Mouse (Mus musculus) kidney, embryonic 16.5 days (tissue): ENCODE measurements at regions not wholly inside any gene's neighbourhood (a gene's known extent, or its start where the extent isn't known, plus 50 kb on each side); places are given as distances from the start of the nearest gene placed in this dataset.

Source experiments
- ATAC-seq: fragments of 200-750 bp; cut with Nextera tagmentation; 2 replicates; pipeline ENCODE4 v1.8.0; 2017; ENCODE audit warnings: moderate TSS enrichment; ENCODE audit not compliant: low FRiP score, low TSS enrichment
- H3K27ac ChIP-seq: fragments of 300-500 bp; sonication (generic); 2 replicates; pipeline ENCODE4 v1.5.1; 2014; ENCODE audit warnings: low read length
- H3K27me3 ChIP-seq: fragments of 300-500 bp; sonication (generic); 2 replicates; pipeline ENCODE4 v1.6.1; 2014; ENCODE audit warnings: low read length, control low read depth, mixed read lengths; ENCODE audit not compliant: insufficient read depth
- H3K36me3 ChIP-seq: fragments of 300-500 bp; sonication (generic); 2 replicates; pipeline ENCODE4 v1.6.1; 2014; ENCODE audit warnings: low read length, control low read depth, mixed read lengths; ENCODE audit not compliant: insufficient read depth
- H3K4me1 ChIP-seq: fragments of 300-500 bp; sonication (generic); 2 replicates; pipeline ENCODE4 v1.6.1; 2014; ENCODE audit warnings: low read length, control low read depth, mixed read lengths; ENCODE audit not compliant: insufficient read depth
- H3K4me2 ChIP-seq: fragments of 300-500 bp; sonication (generic); replicated peaks from 2 replicates; pipeline ENCODE4 v1.6.1; 2014; ENCODE audit warnings: low read depth, low read length
- H3K4me3 ChIP-seq: fragments of 300-500 bp; sonication (generic); 2 replicates; pipeline ENCODE4 v1.5.1; 2014; ENCODE audit warnings: mild to moderate bottlenecking, low read length
- H3K9ac ChIP-seq: fragments of 300-500 bp; sonication (generic); replicated peaks from 2 replicates; pipeline ENCODE4 v1.6.1; 2014; ENCODE audit warnings: low read length
- H3K9me3 ChIP-seq: fragments of 300-500 bp; sonication (generic); 2 replicates; pipeline ENCODE4 v1.6.1; 2016; ENCODE audit warnings: low read length, control low read depth
- WGBS: fragments of 180-500 bp; shearing (Covaris S2); extraction: QIAGEN DNeasy Blood & Tissue Kit; methylation state at CpG from one replicate; pipeline ENCODE4 v1.1.7; 2014; 5-methylcytosine and 5-hydroxymethylcytosine counted together

DNA sequence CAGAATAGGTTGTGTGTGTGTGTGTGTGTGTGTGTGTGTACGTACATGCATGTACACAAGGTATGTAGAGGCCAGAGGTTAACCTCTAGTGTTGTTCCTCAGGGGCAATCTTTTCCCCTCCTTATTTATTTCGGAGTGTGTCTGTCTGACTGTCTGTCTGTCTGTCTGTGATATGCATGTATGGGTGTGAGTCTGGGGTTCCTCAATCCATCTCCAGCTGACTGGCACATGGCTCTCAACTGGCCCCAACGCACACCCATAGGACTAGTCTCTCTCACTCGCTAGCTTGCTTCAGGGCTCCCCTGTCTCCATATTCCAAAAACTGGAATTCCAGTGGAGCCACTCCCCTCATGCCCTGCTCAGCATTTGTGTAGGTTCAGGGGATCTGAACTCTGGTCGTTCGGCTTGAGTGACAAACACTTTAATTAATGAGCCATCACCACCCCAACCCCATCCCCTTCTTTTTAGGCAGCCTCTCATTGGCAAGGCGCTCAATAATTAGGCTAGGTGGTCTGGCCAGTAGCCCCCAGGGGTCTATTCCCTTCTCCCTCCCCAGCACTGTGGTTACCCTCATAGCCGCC is 200.7 kb upstream of the Klf3 start:
- Histone ChIP-seq H3K4me2 (no peak overlapping the region), H3K4me1 (peaks cover 43% of the 10 kb centered on the region), H3K4me3 (no peak overlapping the region), H3K9me3 (no peaks in the 10 kb centered on the region), H3K9ac (no peak overlapping the region), H3K27me3 (no peaks in the 10 kb centered on the region), H3K36me3 (no peaks in the 10 kb centered on the region), H3K27ac (peak overlapping the region; percentile 68; the same call in 1 of the 2 replicates)
- 62% methylated on average over 8 of the region's 8 CpGs for WGBS
- ATAC-seq: peak; percentile 58

DNA sequence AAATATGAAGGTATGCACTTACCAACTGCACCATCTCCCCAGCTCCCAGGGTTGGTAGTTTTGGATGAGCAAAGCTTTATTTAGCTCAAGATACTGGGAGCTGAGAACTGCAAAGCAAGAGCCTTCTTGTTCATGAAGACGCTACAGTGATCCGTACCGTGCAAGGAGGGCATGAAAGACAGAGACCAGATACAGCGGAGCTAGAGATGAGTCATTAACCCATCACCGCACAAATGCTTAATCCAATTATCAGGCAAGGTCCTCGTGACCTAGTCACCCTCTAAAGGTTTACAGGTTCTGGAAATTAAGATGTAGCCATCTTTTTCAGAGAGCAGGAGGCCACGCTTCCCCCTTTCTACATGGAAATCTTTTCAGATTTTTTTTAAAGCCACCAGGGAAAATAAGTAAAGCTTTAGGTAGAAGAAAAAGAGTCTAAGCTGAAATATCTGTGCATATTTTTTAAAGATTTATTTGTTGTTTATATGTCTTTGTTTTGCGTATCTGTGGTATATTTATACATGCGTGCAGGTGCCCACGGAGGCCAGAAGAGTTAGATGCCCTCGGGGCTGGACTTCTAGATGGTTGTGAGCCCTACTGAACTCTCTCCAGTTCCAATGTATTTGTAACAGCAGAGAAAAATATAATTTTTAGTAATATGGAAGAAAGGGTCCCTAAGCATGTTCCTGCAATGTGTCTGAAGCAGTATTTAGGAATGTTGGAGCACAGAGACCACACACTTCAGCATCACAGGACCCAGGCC is 200.0 kb upstream of the Klf3 start:
- peak; percentile 20; the same call in 1 of the 2 replicates for ATAC-seq
- Histone ChIP-seq H3K4me1 (peaks cover 43% of the 10 kb centered on the region), H3K36me3 (no peaks in the 10 kb centered on the region), H3K27ac (peak overlapping the region; percentile 68; the same call in 1 of the 2 replicates), H3K9ac (no peak overlapping the region), H3K4me3 (no peak overlapping the region), H3K27me3 (no peaks in the 10 kb centered on the region), H3K9me3 (no peaks in the 10 kb centered on the region), H3K4me2 (no peak overlapping the region)
- WGBS: 71% methylated on average over 11 of the region's 11 CpGs

DNA sequence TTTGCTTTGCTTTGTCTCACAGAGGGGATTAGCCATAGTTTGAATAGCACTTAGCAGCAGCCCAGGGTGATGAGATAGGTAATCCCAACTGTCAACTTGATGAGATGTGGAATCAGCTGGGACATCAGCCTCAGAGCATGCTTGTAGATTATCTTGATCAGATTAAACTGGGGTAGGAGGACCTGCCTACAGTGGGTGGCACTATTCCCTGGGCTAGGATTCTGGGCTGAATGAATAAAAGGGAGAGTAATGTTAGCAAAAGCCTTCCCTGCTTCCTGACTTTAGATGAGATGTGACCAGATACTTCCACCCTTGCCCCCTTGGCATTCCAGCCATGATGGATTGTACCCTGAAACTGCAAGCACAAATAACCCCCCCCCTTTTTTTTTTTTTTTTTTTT is 198.0 kb upstream of the Klf3 start:
- ATAC-seq: no peak

DNA sequence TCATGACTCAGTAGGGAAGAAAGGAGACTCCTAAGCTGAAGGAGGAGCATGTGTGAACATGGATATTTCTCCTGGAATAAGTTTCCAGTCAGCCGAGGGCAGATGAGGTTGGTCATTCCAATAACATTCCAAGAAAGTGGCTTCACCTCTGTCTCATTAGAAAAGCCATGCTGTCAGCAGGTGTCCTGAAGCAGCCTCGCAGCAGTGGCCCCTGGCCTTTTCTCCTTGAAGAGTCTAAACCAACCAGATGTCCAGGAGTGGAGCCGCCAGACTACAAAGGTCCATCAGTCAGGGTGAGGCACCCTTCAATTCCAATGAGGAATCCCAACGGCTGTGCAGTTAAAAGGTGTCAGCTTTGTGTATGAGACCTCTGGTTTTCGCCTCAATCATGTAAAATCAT is 197.2 kb upstream of the Klf3 start:
- 69% methylated on average over 5 of the region's 5 CpGs for WGBS

More for the DNA sequence above, 198.0 kb upstream of the Klf3 start:
- Histone ChIP-seq H3K9me3 (peaks cover 4% of the 10 kb centered on the region; the same call in 1 of the 2 replicates), H3K4me2 (no peak overlapping the region), H3K4me1 (peaks cover 32% of the 10 kb centered on the region), H3K36me3 (no peaks in the 10 kb centered on the region), H3K27ac (no peak overlapping the region), H3K27me3 (no peaks in the 10 kb centered on the region), H3K9ac (no peak overlapping the region), H3K4me3 (no peak overlapping the region)

DNA sequence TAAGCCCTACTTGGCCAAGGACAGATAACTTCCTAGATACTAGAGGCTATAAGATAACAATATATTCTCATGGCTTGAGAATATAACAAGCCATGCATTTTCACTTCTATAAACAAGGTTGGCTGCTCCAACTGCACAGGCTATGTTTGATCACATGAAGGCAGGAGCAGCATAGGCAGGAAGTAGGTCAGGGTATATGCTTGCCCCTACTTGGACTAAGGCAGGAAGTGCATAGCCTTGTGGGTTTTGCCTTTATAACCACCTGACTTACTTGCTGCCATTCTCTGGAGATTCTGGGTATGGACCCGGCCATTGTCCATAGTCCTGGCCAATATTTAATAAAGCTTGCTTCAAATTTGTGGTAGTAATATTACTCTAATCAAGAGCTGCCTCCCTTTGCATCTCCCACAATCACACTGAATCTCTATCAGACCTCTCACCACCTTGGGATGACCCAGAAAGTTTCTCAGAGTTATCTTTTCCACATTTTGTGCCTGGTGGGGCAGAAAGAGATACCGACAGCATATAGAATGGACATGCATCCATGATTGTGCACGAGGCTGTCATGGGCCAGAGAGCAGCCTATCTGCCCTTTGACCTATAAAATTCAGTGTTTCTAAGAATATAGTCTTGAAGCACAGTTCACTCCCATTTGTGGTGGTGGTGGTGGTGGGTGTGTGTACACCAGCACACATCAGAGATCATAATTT is 193.7 kb upstream of the Klf3 start:
- Histone ChIP-seq H3K4me3 (no peak overlapping the region), H3K27ac (peak overlapping the region; percentile 92), H3K4me2 (no peak overlapping the region), H3K9ac (0 out of 2 replicates have a peak overlapping the region, but pooled peaks have one; percentile 56), H3K27me3 (no peaks in the 10 kb centered on the region), H3K36me3 (no peaks in the 10 kb centered on the region), H3K9me3 (peaks cover 4% of the 10 kb centered on the region; the same call in 1 of the 2 replicates), H3K4me1 (peaks cover 17% of the 10 kb centered on the region)
- ATAC-seq: no peak
- WGBS: 66% methylated on average over 3 of the region's 3 CpGs

More for the DNA sequence above, 197.2 kb upstream of the Klf3 start:
- Histone ChIP-seq H3K36me3 (no peaks in the 10 kb centered on the region), H3K27ac (no peak overlapping the region), H3K4me1 (peaks cover 33% of the 10 kb centered on the region), H3K9ac (no peak overlapping the region), H3K9me3 (peaks cover 4% of the 10 kb centered on the region; the same call in 1 of the 2 replicates), H3K4me2 (no peak overlapping the region), H3K4me3 (no peak overlapping the region), H3K27me3 (no peaks in the 10 kb centered on the region)
- no peak for ATAC-seq

DNA sequence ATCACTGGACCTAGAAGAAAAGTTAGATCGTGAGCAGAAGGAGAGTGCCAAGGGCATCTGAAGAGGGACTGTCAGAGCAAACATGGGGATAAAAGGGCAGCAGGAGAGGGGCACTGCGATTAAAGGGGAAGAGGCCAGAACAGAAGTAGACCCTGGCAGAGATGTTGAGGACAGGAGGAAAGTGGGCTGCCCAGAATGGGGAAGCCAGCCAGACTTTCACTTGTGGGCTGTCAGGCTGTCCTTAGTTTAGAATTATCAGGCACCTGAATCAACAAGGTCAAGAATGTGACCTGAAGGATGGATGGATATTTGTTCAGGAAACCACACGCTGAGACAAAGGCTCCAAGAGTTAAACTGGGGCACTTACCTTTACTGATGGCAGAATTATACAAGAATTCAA is 193.0 kb upstream of the Klf3 start:
- Histone ChIP-seq H3K9ac (peak overlapping the region; percentile 56; the same call in 1 of the 2 replicates), H3K9me3 (peaks cover 4% of the 10 kb centered on the region; the same call in 1 of the 2 replicates), H3K4me2 (no peak overlapping the region; the same call in 1 of the 2 replicates), H3K27me3 (no peaks in the 10 kb centered on the region), H3K36me3 (no peaks in the 10 kb centered on the region), H3K4me3 (no peak overlapping the region), H3K27ac (peak overlapping the region; percentile 92), H3K4me1 (peaks cover 17% of the 10 kb centered on the region)
- 8% methylated on average over 3 of the region's 3 CpGs for WGBS
- peak; percentile 37 for ATAC-seq

DNA sequence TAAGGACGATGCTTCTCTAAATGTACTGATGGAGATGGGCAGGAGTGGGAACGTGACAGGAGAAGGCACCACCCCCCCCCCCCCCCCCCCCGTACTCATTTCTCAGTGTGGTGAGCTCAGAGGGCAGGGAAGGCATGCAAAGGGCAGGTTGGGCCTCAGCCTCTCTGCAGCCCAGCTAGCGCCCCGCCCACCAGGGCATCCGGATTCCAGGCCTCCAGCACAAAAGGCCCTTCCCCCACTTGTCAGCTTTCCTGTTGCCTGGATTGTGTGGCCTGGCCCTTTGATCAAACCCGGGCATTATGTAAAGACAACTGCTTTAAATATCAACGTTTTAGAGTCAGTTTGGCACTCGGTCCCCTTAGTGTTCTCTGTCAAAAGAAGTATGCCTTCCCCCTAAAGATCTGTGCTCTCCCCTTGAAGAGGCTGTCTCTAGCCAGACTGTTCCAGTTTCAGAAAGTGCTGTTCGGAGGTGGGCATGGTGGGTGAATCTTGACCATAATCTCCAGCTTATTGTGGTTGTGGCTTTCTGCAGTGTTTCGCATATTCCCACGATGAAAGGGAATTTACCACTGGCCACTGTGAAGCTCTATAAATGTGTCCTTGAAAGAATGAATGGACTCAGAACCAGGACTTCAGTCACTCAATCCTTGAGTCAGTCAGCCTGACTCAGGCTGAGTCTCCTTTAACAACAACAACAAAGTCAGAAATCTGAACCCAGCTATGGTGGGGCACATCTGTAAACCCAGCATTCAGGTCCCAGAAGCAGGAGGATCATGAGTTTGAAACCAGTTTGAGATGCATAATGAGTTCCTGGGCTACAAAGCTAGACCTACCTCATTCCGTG is 192.4 kb upstream of the Klf3 start:
- Histone ChIP-seq H3K4me2 (peak overlapping the region; percentile 3), H3K9ac (peak overlapping the region; percentile 56), H3K27me3 (no peaks in the 10 kb centered on the region), H3K4me3 (no peak overlapping the region), H3K36me3 (no peaks in the 10 kb centered on the region), H3K27ac (peak overlapping the region; percentile 92), H3K4me1 (peaks cover 17% of the 10 kb centered on the region), H3K9me3 (peaks cover 4% of the 10 kb centered on the region; the same call in 1 of the 2 replicates)
- WGBS: 14% methylated on average over 13 of the region's 13 CpGs
- peak; percentile 95 for ATAC-seq

DNA sequence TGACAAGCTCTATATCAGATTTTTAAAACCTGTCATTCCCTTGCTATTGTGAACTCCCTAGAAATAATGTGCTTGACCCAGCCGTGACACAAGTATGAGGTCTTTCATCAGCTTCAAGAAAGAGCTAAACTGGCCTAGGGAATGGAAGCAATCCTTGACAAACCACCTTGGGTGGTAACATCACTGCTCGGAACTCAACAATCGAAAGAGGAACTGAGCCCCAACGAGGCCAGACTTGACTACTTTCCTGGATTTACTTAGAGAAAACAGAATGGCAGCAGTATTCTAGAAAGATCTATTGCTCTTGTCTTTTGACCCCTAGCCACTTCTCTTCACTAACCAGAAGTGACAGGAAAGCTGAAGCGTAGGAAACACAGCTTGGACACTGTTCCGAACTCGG is 191.2 kb upstream of the Klf3 start:
- H3K4me3 ChIP-seq: no peak overlapping the region
- peaks cover 17% of the 10 kb centered on the region for H3K4me1 ChIP-seq
- H3K4me2 ChIP-seq: no peak overlapping the region
- no peaks in the 10 kb centered on the region for H3K36me3 ChIP-seq
- no peak for ATAC-seq
- no peaks in the 10 kb centered on the region for H3K27me3 ChIP-seq
- WGBS: 57% methylated on average over 7 of the region's 7 CpGs
- peaks cover 4% of the 10 kb centered on the region; the same call in 1 of the 2 replicates for H3K9me3 ChIP-seq
- H3K9ac ChIP-seq: no peak overlapping the region
- H3K27ac ChIP-seq: no peak overlapping the region

DNA sequence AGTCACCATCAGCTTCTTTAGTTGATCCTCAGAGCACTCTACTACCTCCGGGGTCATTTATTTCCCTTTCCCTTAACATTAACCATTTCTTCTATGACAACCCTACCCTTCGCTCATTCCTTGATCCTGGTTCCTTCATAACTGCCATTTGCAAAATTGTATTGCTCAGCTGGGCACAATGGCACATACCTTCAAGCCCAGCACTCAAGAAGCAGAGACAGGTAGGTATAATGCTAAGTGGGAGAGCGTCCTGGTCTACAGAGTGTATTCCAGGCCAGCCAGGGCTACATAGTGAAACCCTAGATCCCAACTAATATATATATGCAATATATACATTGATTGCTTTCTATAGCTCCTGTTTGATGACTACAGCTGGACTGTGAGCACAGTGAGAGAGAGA is 189.5 kb upstream of the Klf3 start:
- no peaks in the 10 kb centered on the region for H3K36me3 ChIP-seq
- H3K4me2 ChIP-seq: no peak overlapping the region
- H3K27me3 ChIP-seq: no peaks in the 10 kb centered on the region
- peaks cover 2% of the 10 kb centered on the region; the same call in 1 of the 2 replicates for H3K9me3 ChIP-seq
- H3K4me3 ChIP-seq: no peak overlapping the region
- ATAC-seq: no peak
- H3K4me1 ChIP-seq: peaks cover 22% of the 10 kb centered on the region
- H3K27ac ChIP-seq: no peak overlapping the region
- H3K9ac ChIP-seq: no peak overlapping the region
- 98% methylated on average over 3 of the region's 3 CpGs for WGBS
